Mouse (Mus musculus): Measurements from ENCODE around the gene Kdm2a. TPM values are rescaled to one million over a fixed set of nuclear protein-coding genes. Genes with fewer than 3 reads are reported as not detected.

The Kdm2a gene
- polyA plus RNA-seq, 1 experiment from 2014 or later: 31.4 TPM

DNA sequence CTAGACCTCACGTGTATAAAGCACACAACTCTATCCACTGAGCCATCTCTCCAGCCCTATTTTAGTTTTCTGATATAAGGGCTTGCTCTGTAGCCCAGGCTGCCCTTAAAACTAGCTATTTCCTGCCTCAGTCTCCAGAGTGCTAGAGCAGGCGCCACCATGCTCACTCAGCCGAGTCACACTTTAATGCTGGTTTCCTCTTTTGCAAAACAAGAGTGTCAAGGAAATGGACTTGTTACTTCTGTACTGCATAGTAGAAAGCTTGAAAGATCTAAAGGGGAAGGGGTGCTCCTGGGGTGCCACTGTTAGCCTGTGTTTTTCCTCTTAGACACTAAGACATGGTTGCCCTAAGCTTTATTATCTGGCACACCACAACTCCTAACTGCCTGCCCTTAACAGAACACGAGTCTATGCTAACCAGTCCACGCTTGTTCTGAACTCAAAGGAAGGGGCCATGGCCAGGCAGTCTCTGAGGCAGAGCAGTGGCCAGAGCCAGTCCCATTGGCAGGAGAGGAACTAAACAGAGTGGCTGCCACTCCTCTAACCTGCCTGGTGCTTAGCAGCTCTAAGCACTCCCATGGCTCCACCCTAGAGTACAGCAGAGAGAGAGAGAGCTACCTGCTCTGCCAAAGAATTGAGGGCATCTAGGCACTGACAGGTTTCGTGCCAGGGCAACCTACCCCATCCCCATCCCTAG lies 98.4 kb downstream of the Kdm2a start:
- no peak overlapping the region for H3K4me3 ChIP-seq (ENCODE audit: low read length)
- no peaks in the 10 kb centered on the region for H3K27me3 ChIP-seq (replicated peaks; ENCODE audit: control insufficient read depth, insufficient read depth, low read length)
- no peaks in the 10 kb centered on the region for H3K9me3 ChIP-seq (ENCODE audit: control insufficient read depth, low read length)
- peak; percentile 42 for ATAC-seq
- H3K9ac ChIP-seq (ENCODE audit: low read depth, low read length): peak overlapping the region; percentile 41
- H3K4me1 ChIP-seq (ENCODE audit: control insufficient read depth, insufficient read depth, low read length): peaks cover 63% of the 10 kb centered on the region
- H3K4me2 ChIP-seq (ENCODE audit: low read depth, low read length): 0 out of 2 replicates have a peak overlapping the region, but pooled peaks have one; percentile 8
- H3K36me3 ChIP-seq (ENCODE audit: control insufficient read depth, insufficient read depth, low read length): no peaks in the 10 kb centered on the region
- whole genome bisulfite sequencing: 76% methylated on average over 6 of the region's 6 CpGs
- H3K27ac ChIP-seq (ENCODE audit: low read length): peak overlapping the region; percentile 73

DNA sequence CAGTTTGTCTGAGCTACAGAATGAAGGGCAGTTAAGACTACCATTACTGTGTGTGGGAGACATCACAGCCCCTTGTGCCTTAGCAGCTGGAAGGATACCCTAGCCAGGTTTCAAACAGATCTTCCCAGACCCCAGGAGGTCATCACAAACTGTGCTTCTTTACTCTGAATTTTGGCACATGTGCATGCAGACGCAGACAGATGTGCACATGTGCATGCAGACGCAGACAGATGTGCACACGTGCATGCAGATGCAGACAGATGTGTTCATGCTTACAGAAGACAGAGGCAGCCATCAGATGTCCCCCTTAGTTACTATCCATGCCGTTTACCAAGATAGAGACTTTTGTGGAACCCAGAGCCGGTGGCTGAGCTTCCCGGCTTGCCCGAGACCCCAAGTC lies 99.0 kb downstream of the Kdm2a start:
- no peak for ATAC-seq
- 85% methylated on average over 7 of the region's 7 CpGs for WGBS
- Histone ChIP-seq H3K4me2 (ENCODE audit: low read depth, low read length) (no peak overlapping the region), H3K27me3 (replicated peaks; ENCODE audit: control insufficient read depth, insufficient read depth, low read length) (no peaks in the 10 kb centered on the region), H3K27ac (ENCODE audit: low read length) (peak overlapping the region; percentile 8; the same call in 1 of the 2 replicates), H3K36me3 (ENCODE audit: control insufficient read depth, insufficient read depth, low read length) (no peaks in the 10 kb centered on the region), H3K4me1 (ENCODE audit: control insufficient read depth, insufficient read depth, low read length) (peaks cover 57% of the 10 kb centered on the region), H3K4me3 (ENCODE audit: low read length) (no peak overlapping the region), H3K9me3 (ENCODE audit: control insufficient read depth, low read length) (no peaks in the 10 kb centered on the region), H3K9ac (ENCODE audit: low read depth, low read length) (no peak overlapping the region)

DNA sequence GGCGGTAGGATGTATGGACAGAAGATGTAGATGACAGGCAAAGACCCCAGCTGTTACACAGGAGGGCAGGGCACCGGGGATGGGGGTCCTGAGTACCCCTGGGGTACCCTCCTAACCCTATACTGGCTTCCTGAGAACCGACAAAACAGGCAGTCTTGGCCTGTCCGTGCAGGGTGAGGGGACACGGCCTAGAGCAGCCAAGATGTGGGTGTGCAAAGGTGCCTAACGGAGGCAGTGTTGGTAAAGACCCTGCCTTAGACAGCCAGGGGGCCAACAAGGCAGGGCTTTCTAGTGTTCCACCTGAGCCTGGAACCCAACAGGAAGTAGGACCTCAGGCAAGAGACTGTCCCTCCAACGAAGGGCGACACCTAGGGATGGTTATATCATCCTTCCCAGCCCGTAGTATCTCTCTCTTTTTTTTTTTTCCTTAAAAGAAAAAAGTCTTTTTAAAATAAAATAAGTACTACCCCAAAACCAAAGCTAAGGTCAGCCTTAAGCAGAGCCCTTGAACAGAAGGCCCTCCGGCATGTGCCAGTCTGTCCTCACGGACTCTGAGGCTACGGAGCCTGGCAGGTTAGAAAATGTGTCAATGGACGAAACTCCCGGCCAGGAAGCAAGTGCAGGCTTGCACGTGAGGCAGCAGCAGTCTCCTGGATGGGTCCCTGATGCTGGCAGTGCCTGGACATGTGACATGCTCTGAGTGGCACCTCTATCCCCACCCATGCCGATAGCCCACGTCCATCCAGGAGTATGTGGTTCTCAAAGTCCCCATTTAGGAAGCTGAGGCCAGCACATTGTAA lies 99.6 kb downstream of the Kdm2a start:
- Histone ChIP-seq H3K27ac (ENCODE audit: low read length) (no peak overlapping the region), H3K4me3 (ENCODE audit: low read length) (no peak overlapping the region), H3K36me3 (ENCODE audit: control insufficient read depth, insufficient read depth, low read length) (no peaks in the 10 kb centered on the region), H3K27me3 (replicated peaks; ENCODE audit: control insufficient read depth, insufficient read depth, low read length) (no peaks in the 10 kb centered on the region), H3K4me1 (ENCODE audit: control insufficient read depth, insufficient read depth, low read length) (peaks cover 54% of the 10 kb centered on the region), H3K9me3 (ENCODE audit: control insufficient read depth, low read length) (no peaks in the 10 kb centered on the region), H3K4me2 (ENCODE audit: low read depth, low read length) (no peak overlapping the region), H3K9ac (ENCODE audit: low read depth, low read length) (0 out of 2 replicates have a peak overlapping the region, but pooled peaks have one; percentile 31)
- ATAC-seq: no peak
- 88% methylated on average over 17 of the region's 17 CpGs for WGBS

DNA sequence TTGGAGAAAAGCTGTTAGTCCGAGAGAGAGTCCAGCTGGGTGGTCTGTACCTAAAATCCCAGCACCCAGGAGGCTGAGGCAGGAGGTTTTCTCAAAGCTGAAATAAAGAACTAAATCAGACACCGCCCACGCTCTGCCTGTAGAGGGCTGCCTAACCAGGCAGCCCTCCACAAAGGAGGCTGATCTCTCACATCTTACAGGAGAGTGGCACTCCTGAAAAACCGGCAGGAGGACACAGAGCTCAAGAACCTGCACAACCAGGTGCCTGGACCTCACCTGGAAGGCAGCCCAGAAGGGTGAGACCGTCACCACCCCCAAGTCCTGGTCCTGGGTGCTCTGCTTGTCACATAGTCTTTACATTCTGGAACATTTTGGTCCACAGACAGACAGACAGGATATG lies 100.2 kb downstream of the Kdm2a start:
- no peak for ATAC-seq
- H3K27ac ChIP-seq (ENCODE audit: low read length): no peak overlapping the region
- H3K4me2 ChIP-seq (ENCODE audit: low read depth, low read length): no peak overlapping the region
- 87% methylated on average over 5 of the region's 5 CpGs for WGBS
- H3K4me3 ChIP-seq (ENCODE audit: low read length): no peak overlapping the region
- H3K36me3 ChIP-seq (ENCODE audit: control insufficient read depth, insufficient read depth, low read length): no peaks in the 10 kb centered on the region
- no peaks in the 10 kb centered on the region for H3K9me3 ChIP-seq (ENCODE audit: control insufficient read depth, low read length)
- peaks cover 47% of the 10 kb centered on the region for H3K4me1 ChIP-seq (ENCODE audit: control insufficient read depth, insufficient read depth, low read length)
- H3K9ac ChIP-seq (ENCODE audit: low read depth, low read length): no peak overlapping the region; the same call in 1 of the 2 replicates
- H3K27me3 ChIP-seq (replicated peaks; ENCODE audit: control insufficient read depth, insufficient read depth, low read length): no peaks in the 10 kb centered on the region

DNA sequence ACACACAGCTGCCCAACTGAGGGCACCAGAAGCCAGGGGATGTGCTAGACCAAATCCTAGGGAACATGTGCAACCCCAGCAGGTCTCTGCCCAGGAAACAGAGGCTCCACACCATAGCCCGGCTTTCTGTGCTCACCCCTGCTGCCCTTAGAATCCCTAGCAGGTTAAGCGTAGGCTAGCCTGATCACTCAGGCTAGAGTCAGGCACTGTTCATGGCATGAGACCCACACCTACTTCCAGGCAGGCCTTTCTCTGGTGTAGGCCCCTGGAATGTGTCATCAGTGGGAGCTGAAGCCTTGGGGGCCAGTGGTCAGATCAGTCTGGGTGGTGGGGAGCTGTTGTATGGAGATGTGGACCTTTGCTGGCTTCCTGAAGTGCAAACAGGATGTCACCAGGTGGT lies 101.5 kb downstream of the Kdm2a start:
- 85% methylated on average over 2 of the region's 2 CpGs for WGBS
- ATAC-seq: no peak
- H3K4me3 ChIP-seq (ENCODE audit: low read length): no peak overlapping the region
- no peak overlapping the region for H3K4me2 ChIP-seq (ENCODE audit: low read depth, low read length)
- no peaks in the 10 kb centered on the region for H3K27me3 ChIP-seq (replicated peaks; ENCODE audit: control insufficient read depth, insufficient read depth, low read length)
- H3K27ac ChIP-seq (ENCODE audit: low read length): no peak overlapping the region
- peaks cover 4% of the 10 kb centered on the region for H3K36me3 ChIP-seq (ENCODE audit: control insufficient read depth, insufficient read depth, low read length)
- H3K4me1 ChIP-seq (ENCODE audit: control insufficient read depth, insufficient read depth, low read length): peaks cover 35% of the 10 kb centered on the region
- H3K9me3 ChIP-seq (ENCODE audit: control insufficient read depth, low read length): no peaks in the 10 kb centered on the region
- H3K9ac ChIP-seq (ENCODE audit: low read depth, low read length): 0 out of 2 replicates have a peak overlapping the region, but pooled peaks have one; percentile 1

DNA sequence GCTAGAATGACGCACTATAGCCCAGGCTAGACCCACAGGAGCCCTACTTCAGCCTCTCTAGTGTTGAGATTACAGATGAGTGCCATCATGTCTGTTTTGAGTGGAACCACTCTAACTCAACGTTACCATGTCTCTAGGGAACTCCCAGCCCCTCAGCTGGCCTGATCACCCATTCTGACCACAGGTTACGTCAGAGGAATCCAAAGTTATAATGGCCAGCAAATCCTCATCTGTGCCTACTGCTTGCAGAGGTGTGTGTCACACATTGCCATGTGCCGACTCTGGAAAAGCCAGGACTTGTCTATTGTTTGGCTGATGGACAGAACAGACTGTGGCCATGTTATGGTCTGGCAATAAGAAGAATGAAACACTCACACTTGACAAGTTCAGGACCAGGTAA lies 102.7 kb downstream of the Kdm2a start:
- H3K36me3 ChIP-seq (ENCODE audit: control insufficient read depth, insufficient read depth, low read length): peaks cover 9% of the 10 kb centered on the region
- H3K9ac ChIP-seq (ENCODE audit: low read depth, low read length): no peak overlapping the region
- H3K9me3 ChIP-seq (ENCODE audit: control insufficient read depth, low read length): no peaks in the 10 kb centered on the region
- H3K4me3 ChIP-seq (ENCODE audit: low read length): no peak overlapping the region
- 0 out of 2 replicates have a peak overlapping the region, but pooled peaks have one; percentile 43 for H3K27ac ChIP-seq (ENCODE audit: low read length)
- H3K27me3 ChIP-seq (replicated peaks; ENCODE audit: control insufficient read depth, insufficient read depth, low read length): no peaks in the 10 kb centered on the region
- 86% methylated on average over 4 of the region's 4 CpGs for WGBS
- no peak for ATAC-seq
- H3K4me1 ChIP-seq (ENCODE audit: control insufficient read depth, insufficient read depth, low read length): peaks cover 23% of the 10 kb centered on the region
- H3K4me2 ChIP-seq (ENCODE audit: low read depth, low read length): no peak overlapping the region

DNA sequence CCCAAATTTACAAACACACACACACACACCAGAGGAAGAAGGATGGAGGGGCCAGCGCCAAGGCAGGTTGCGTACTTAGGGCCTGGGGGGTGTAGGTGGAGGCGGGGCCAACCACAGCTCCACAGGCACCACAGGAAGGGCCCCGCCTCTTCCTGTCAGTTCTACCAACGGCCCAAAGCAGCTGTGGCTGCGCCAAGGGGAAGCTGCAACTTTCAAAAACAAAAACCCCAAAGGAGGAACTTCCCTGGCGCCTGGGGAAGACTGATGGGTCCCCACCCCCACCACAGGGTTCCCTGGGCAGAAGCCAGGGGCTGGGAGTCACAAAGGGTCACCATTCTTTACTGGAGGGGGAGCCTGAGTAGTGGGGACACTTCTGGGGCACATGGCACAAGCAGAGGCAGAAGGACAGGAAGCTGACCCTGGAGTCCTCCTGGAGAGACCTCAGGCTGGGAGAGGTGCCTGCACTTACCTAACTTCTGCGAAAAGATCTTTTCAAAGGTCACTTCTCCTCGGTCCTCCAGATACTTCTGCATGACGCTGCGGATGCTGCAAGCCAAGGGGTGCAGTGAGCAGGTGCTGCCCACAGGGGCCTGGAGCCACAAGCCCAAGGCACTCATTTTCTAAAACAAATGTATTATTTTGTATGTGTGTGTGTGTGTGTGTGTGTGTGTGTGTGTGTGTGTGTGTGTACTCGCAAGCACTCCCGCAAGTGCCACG lies 103.5 kb downstream of the Kdm2a start:
- Histone ChIP-seq H3K36me3 (ENCODE audit: control insufficient read depth, insufficient read depth, low read length) (peaks cover 17% of the 10 kb centered on the region), H3K27me3 (replicated peaks; ENCODE audit: control insufficient read depth, insufficient read depth, low read length) (no peaks in the 10 kb centered on the region), H3K27ac (ENCODE audit: low read length) (peak overlapping the region; percentile 43), H3K9me3 (ENCODE audit: control insufficient read depth, low read length) (no peaks in the 10 kb centered on the region), H3K4me1 (ENCODE audit: control insufficient read depth, insufficient read depth, low read length) (peaks cover 15% of the 10 kb centered on the region), H3K4me3 (ENCODE audit: low read length) (no peak overlapping the region), H3K9ac (ENCODE audit: low read depth, low read length) (no peak overlapping the region), H3K4me2 (ENCODE audit: low read depth, low read length) (no peak overlapping the region)
- 61% methylated on average over 14 of the region's 14 CpGs for WGBS
- ATAC-seq: no peak

DNA sequence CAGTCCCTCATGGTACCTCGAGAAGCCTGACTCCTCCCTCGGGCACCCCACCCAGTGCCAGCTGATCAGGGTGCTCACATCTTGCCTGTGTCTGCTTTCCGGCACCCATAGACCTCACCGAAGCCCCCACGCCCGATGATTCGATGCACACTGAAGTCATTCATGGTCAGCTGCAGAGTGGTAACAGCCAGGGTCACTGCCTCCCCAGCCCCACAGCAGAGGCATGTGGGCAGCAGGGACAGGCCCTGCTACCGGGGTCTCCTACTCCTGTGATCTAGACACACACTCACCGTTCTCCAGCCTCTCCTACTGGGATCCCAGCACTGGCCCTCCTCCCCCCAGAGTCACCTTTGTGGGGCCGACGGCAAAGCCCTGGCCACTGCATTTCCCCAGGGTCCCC lies 106.9 kb downstream of the Kdm2a start:
- H3K27me3 ChIP-seq (replicated peaks; ENCODE audit: control insufficient read depth, insufficient read depth, low read length): no peaks in the 10 kb centered on the region
- WGBS: 88% methylated on average over 11 of the region's 11 CpGs
- H3K9ac ChIP-seq (ENCODE audit: low read depth, low read length): no peak overlapping the region
- no peak overlapping the region for H3K4me3 ChIP-seq (ENCODE audit: low read length)
- no peaks in the 10 kb centered on the region for H3K9me3 ChIP-seq (ENCODE audit: control insufficient read depth, low read length)
- no peak overlapping the region for H3K27ac ChIP-seq (ENCODE audit: low read length)
- H3K4me1 ChIP-seq (ENCODE audit: control insufficient read depth, insufficient read depth, low read length): no peaks in the 10 kb centered on the region
- no peak for ATAC-seq
- no peak overlapping the region for H3K4me2 ChIP-seq (ENCODE audit: low read depth, low read length)
- peaks cover 39% of the 10 kb centered on the region for H3K36me3 ChIP-seq (ENCODE audit: control insufficient read depth, insufficient read depth, low read length)

DNA sequence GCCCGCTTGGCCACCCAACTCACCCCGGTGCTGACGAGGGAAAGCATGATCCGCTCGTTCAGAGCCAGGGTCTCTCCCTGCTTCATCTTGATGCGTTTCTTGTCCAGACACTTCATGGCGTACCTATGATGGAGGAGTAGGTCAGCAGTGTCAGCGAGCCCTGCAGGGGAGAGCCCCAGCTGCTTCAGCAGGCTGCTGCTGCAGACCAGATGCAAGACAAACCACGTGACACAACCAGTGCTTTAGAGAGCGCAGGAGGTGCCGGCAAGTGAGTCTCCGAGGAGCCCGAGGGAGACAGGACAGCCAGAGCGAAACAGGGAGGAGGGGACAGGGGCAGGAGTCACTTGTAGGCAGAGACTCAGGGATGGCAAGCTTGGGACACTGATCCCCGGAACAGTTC lies 107.3 kb downstream of the Kdm2a start:
- H3K36me3 ChIP-seq (ENCODE audit: control insufficient read depth, insufficient read depth, low read length): peaks cover 43% of the 10 kb centered on the region

More for the DNA sequence above, 107.3 kb downstream of the Kdm2a start:
- no peaks in the 10 kb centered on the region for H3K4me1 ChIP-seq (ENCODE audit: control insufficient read depth, insufficient read depth, low read length)
- WGBS: 78% methylated on average over 15 of the region's 15 CpGs
- no peaks in the 10 kb centered on the region for H3K9me3 ChIP-seq (ENCODE audit: control insufficient read depth, low read length)
- H3K4me3 ChIP-seq (ENCODE audit: low read length): no peak overlapping the region
- H3K4me2 ChIP-seq (ENCODE audit: low read depth, low read length): no peak overlapping the region
- H3K27me3 ChIP-seq (replicated peaks; ENCODE audit: control insufficient read depth, insufficient read depth, low read length): no peaks in the 10 kb centered on the region
- no peak overlapping the region for H3K27ac ChIP-seq (ENCODE audit: low read length)
- ATAC-seq: no peak
- no peak overlapping the region for H3K9ac ChIP-seq (ENCODE audit: low read depth, low read length)

Measured in intestine, embryonic 16.5 days (tissue).